ENCODE assay signal across 8 mouse cellular contexts in genomic region chr10:8176351-8177053, GRCm38 (mm10).
A peak's percentile ranks its signal among the peaks of the same experiment; 100 is the strongest.
DNase-seq lines count a peak whose midpoint lies in the region; ATAC-seq lines count a peak whose summit lies in the region.

No protein-coding gene starts in this region.

- DNase-seq in heart, postnatal 10 days, result peak; percentile 27 to 31
- DNase-seq in heart, embryonic 10.5 days (ENCODE audit: low spot score), result no peak
- peak; percentile 56 for DNase-seq in NIH3T3 (ENCODE audit: low read depth)
- peak; percentile 24 for DNase-seq in gastrocnemius, postnatal 25 days
- DNase-seq in thymus, postnatal 10 days (ENCODE audit: low spot score in 2 of 2), result peak; percentile 54 to 55
- DNase-seq in urinary bladder, adult 18-20 months (ENCODE audit: low spot score in 2 of 2), result no peak
- no peak for DNase-seq in kidney, postnatal 36 days

- no peak overlapping the region for H3K27ac ChIP-seq in heart, embryonic 10.5 days
- H3K27ac ChIP-seq in limb, embryonic 12.5 days, result peak overlapping the region; percentile 59

- no peak overlapping the region; the same call in 1 of the 2 replicates for H3K9ac ChIP-seq in limb, embryonic 12.5 days (replicated peaks)

- H3K9me3 ChIP-seq in heart, embryonic 10.5 days, result no peaks in the 10 kb centered on the region
- no peaks in the 10 kb centered on the region for H3K9me3 ChIP-seq in limb, embryonic 12.5 days

- H3K27me3 ChIP-seq in heart, embryonic 10.5 days (ENCODE audit: insufficient read depth, poor library complexity, severe bottlenecking), result no peaks in the 10 kb centered on the region
- H3K27me3 ChIP-seq in limb, embryonic 12.5 days, result no peaks in the 10 kb centered on the region

- no peak overlapping the region for H3K4me3 ChIP-seq in heart, embryonic 10.5 days
- H3K4me3 ChIP-seq in limb, embryonic 12.5 days (replicated peaks), result no peak overlapping the region

- no peaks in the 10 kb centered on the region for H3K36me3 ChIP-seq in heart, embryonic 10.5 days
- H3K36me3 ChIP-seq in limb, embryonic 12.5 days, result no peaks in the 10 kb centered on the region

- no peak overlapping the region for H3K4me2 ChIP-seq in limb, embryonic 12.5 days

- intact Hi-C loops in heart, postnatal 10 days (cut with DNase I), result no loop called here

- 77% methylated on average over 13 of the region's 13 CpGs for WGBS in heart, embryonic 10.5 days
- WGBS in limb, embryonic 12.5 days, result 73% methylated on average over 13 of the region's 13 CpGs

- H3K4me1 ChIP-seq in heart, embryonic 10.5 days, result no peaks in the 10 kb centered on the region
- H3K4me1 ChIP-seq in limb, embryonic 12.5 days (replicated peaks), result peaks cover 27% of the 10 kb centered on the region

- ATAC-seq in limb, embryonic 12.5 days (ENCODE audit: insufficient number of reproducible peaks, insufficient read depth, low FRiP score, low TSS enrichment, low read depth), result no peak

Comparison
In these comparisons a context has a peak if more than half of its experiments do, and no peak if none do; other contexts are left out.
1. DNase-seq: peak in heart, postnatal 10 days (2 of 2), NIH3T3 (single experiment), gastrocnemius, postnatal 25 days (single experiment) and thymus, postnatal 10 days (2 of 2); none in heart, embryonic 10.5 days (single experiment), urinary bladder, adult 18-20 months (0 of 2) and kidney, postnatal 36 days (0 of 2).